ENCODE assay signal across 10 mouse cellular contexts in the genomic region with DNA sequence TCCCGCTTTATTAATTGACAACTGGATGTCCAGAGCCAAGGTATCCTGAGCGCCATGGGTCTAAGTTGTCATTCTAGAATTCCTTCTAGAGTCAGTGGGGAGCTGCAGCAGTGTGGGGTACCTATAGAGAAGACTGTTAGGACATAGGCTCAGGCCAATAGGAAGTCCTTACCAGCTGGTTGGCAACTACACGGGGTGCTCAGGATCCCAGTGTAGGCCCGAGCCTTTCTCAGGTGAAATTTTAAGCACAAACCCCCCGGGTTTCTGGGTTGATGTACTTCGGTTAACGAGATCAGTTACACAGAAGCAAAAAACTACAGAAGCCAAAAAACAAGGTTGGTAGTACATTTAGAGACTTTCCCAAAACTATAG. TPM values are rescaled to one million over a fixed set of nuclear protein-coding genes. Genes with fewer than 3 reads are reported as not detected.
A peak's percentile ranks its signal among the peaks of the same experiment; 100 is the strongest.
DNase-seq lines count a peak whose midpoint lies in the region; ATAC-seq and TF ChIP-seq lines count a peak whose summit lies in the region.
"Had no signal": no experiment of that assay in that cellular context is flagged by ENCODE, and none has a peak within 500 bp of the region (broad histone marks: within the 10 kb centered on the region; RNA-seq: fewer than 3 reads in every experiment).

No protein-coding gene starts in this region.

- WGBS in heart, embryonic 16.5 days: 68% methylated on average over 7 of the region's 7 CpGs
- WGBS in lung, embryonic 16.5 days: 53% methylated on average over 7 of the region's 7 CpGs
- WGBS in embryonic facial prominence, embryonic 15.5 days: 52% methylated on average over 7 of the region's 7 CpGs

- H3K4me2 ChIP-seq in heart, embryonic 16.5 days (ENCODE audit: low read depth, low read length): peak overlapping the region; percentile 50
- peak overlapping the region; percentile 32; the same call in 1 of the 2 replicates for H3K4me2 ChIP-seq in lung, embryonic 16.5 days (ENCODE audit: low read depth, low read length)
- no peak overlapping the region for H3K4me2 ChIP-seq in embryonic facial prominence, embryonic 15.5 days (replicated peaks)
- peak overlapping the region; percentile 16 for H3K4me2 ChIP-seq in myocyte (ENCODE audit: low read depth)

- H3K79me2 ChIP-seq in myocyte (ENCODE audit: control insufficient read depth, insufficient read depth): peaks cover 8% of the 10 kb centered on the region

- H3ac ChIP-seq in myocyte (ENCODE audit: control insufficient read depth, insufficient read length): no peak overlapping the region

- no peaks in the 10 kb centered on the region for H3K27me3 ChIP-seq in heart, embryonic 16.5 days (ENCODE audit: control insufficient read depth, insufficient read depth, low read length)
- H3K27me3 ChIP-seq in lung, embryonic 16.5 days (ENCODE audit: control insufficient read depth, insufficient read depth, low read depth, low read length): no peaks in the 10 kb centered on the region
- no peaks in the 10 kb centered on the region for H3K27me3 ChIP-seq in embryonic facial prominence, embryonic 15.5 days
- H3K27me3 ChIP-seq in myocyte (ENCODE audit: control insufficient read depth, insufficient read depth, insufficient read length): no peaks in the 10 kb centered on the region

- no peak for TF ChIP-seq POLR2A in myocyte (IDR thresholded peaks at IDR 0.05; ENCODE audit: insufficient read length, low read depth)

- H3K4me3 ChIP-seq in heart, embryonic 16.5 days (ENCODE audit: low read length): no peak overlapping the region
- H3K4me3 ChIP-seq in lung, embryonic 16.5 days (ENCODE audit: low read length): no peak overlapping the region
- no peak overlapping the region for H3K4me3 ChIP-seq in embryonic facial prominence, embryonic 15.5 days (replicated peaks)
- no peak overlapping the region for H3K4me3 ChIP-seq in myocyte

- H3K9ac ChIP-seq in heart, embryonic 16.5 days (ENCODE audit: low read length): peak overlapping the region; percentile 69
- peak overlapping the region; percentile 35; the same call in 1 of the 2 replicates for H3K9ac ChIP-seq in lung, embryonic 16.5 days (ENCODE audit: low read length)
- H3K9ac ChIP-seq in embryonic facial prominence, embryonic 15.5 days: no peak overlapping the region

- H3K27ac ChIP-seq in heart, embryonic 16.5 days (ENCODE audit: low read length): peak overlapping the region; percentile 96
- peak overlapping the region; percentile 68 for H3K27ac ChIP-seq in lung, embryonic 16.5 days (ENCODE audit: low read length)
- peak overlapping the region; percentile 52 for H3K27ac ChIP-seq in embryonic facial prominence, embryonic 15.5 days (replicated peaks)

- no peaks in the 10 kb centered on the region for H3K36me3 ChIP-seq in heart, embryonic 16.5 days (ENCODE audit: control insufficient read depth, insufficient read depth)
- no peaks in the 10 kb centered on the region for H3K36me3 ChIP-seq in lung, embryonic 16.5 days (ENCODE audit: control insufficient read depth, insufficient read depth, low read length)
- no peaks in the 10 kb centered on the region for H3K36me3 ChIP-seq in embryonic facial prominence, embryonic 15.5 days
- peaks cover 37% of the 10 kb centered on the region for H3K36me3 ChIP-seq in myocyte (ENCODE audit: control insufficient read depth, insufficient read depth)

- no peak for DNase-seq in heart, postnatal 4 days
- no peak for DNase-seq in lung, postnatal 4 days
- no peak for DNase-seq in thymus, postnatal 14 days
- DNase-seq in urinary bladder, adult 18-20 months (ENCODE audit: low spot score in 2 of 2): no peak
- DNase-seq: kidney, postnatal 14 days; right cerebral cortex, postnatal 14 days had no signal

- no peaks in the 10 kb centered on the region for H3K9me3 ChIP-seq in heart, embryonic 16.5 days (replicated peaks; ENCODE audit: control insufficient read depth, low read length)
- no peaks in the 10 kb centered on the region for H3K9me3 ChIP-seq in lung, embryonic 16.5 days (ENCODE audit: control insufficient read depth, low read length)
- H3K9me3 ChIP-seq in embryonic facial prominence, embryonic 15.5 days (replicated peaks): no peaks in the 10 kb centered on the region

- peaks cover 66% of the 10 kb centered on the region for H3K4me1 ChIP-seq in heart, embryonic 16.5 days (ENCODE audit: control insufficient read depth, insufficient read depth, low read length)
- peaks cover 54% of the 10 kb centered on the region for H3K4me1 ChIP-seq in lung, embryonic 16.5 days (replicated peaks; ENCODE audit: control insufficient read depth, insufficient read depth, low read length)
- peaks cover 45% of the 10 kb centered on the region for H3K4me1 ChIP-seq in embryonic facial prominence, embryonic 15.5 days

- ATAC-seq in heart, embryonic 16.5 days (replicated peaks; ENCODE audit: extremely low read depth, insufficient read depth, low FRiP score): no peak
- ATAC-seq in lung, embryonic 16.5 days (ENCODE audit: low read depth): no peak
- ATAC-seq in embryonic facial prominence, embryonic 15.5 days (ENCODE audit: insufficient number of reproducible peaks, low FRiP score, low TSS enrichment, low read depth): no peak

TF ChIP-seq in myocyte, 11 proteins besides CTCF, POLR2A, EP300 and RAD21:
- TF ChIP-seq USF1 (IDR thresholded peaks at IDR 0.05; ENCODE audit: low read depth) (no peak), POLR2AphosphoS2 (IDR thresholded peaks at IDR 0.05; ENCODE audit: insufficient read length, low read depth) (no peak)
TF ChIP-seq in myocyte: peak in this region for 0.

RNA-seq across cellular contexts. Expression of a gene that starts 51.6 kb away (rescaled TPM):
- 62.1 and 66.6 TPM in 2 replicates for polyA plus RNA-seq in heart, embryonic 16.5 days (2015; fragmentation: Nextera tagmentation; extraction: Ambion mirVana)
- total RNA-seq in heart, postnatal 4 days (2021): 10 to 100 TPM; 60.6 to 69.0 TPM
- 76.3 and 83.2 TPM in 2 replicates for polyA plus RNA-seq in lung, embryonic 16.5 days (2015; fragmentation: Nextera tagmentation; extraction: Ambion mirVana)
- polyA plus RNA-seq in embryonic facial prominence, embryonic 15.5 days (2015; fragmentation: Nextera tagmentation; extraction: Ambion mirVana): 81.4 and 81.8 TPM in 2 replicates
- 73.5 TPM for polyA plus RNA-seq in myocyte (2012; fragmentation: generic; extraction: Trizol)

RNA-seq across cellular contexts. Expression of a gene that starts 52.3 kb away (rescaled TPM):
- 33.6 and 34.8 TPM in 2 replicates for polyA plus RNA-seq in heart, embryonic 16.5 days (2015; fragmentation: Nextera tagmentation; extraction: Ambion mirVana)
- 10 to 100 TPM; 18.6 to 20.9 TPM for total RNA-seq in heart, postnatal 4 days (2021)
- polyA plus RNA-seq in lung, embryonic 16.5 days (2015; fragmentation: Nextera tagmentation; extraction: Ambion mirVana): 56.4 and 61.1 TPM in 2 replicates
- polyA plus RNA-seq in embryonic facial prominence, embryonic 15.5 days (2015; fragmentation: Nextera tagmentation; extraction: Ambion mirVana): 32.5 and 37.4 TPM in 2 replicates
- 22.3 TPM for polyA plus RNA-seq in myocyte (2012; fragmentation: generic; extraction: Trizol)

RNA-seq across cellular contexts. Expression of a gene that starts 54.8 kb away (rescaled TPM):
- 4.6 and 5.0 TPM in 2 replicates for polyA plus RNA-seq in heart, embryonic 16.5 days (2015; fragmentation: Nextera tagmentation; extraction: Ambion mirVana)
- total RNA-seq in heart, postnatal 4 days (2021): 1 to 10 TPM; 5.4 to 6.2 TPM
- 5.7 and 6.2 TPM in 2 replicates for polyA plus RNA-seq in lung, embryonic 16.5 days (2015; fragmentation: Nextera tagmentation; extraction: Ambion mirVana)
- 5.9 and 7.5 TPM in 2 replicates for polyA plus RNA-seq in embryonic facial prominence, embryonic 15.5 days (2015; fragmentation: Nextera tagmentation; extraction: Ambion mirVana)
- polyA plus RNA-seq in myocyte (2012; fragmentation: generic; extraction: Trizol): 5.2 TPM
